Mouse (Mus musculus): Measurements from ENCODE around the gene Scnn1a. TPM values are rescaled to one million over a fixed set of nuclear protein-coding genes. Genes with fewer than 3 reads are reported as not detected.

Scnn1a gene
- total and polyA plus RNA-seq, 2 experiments from 2014 or later = 0.67 to 1.5 TPM

DNA sequence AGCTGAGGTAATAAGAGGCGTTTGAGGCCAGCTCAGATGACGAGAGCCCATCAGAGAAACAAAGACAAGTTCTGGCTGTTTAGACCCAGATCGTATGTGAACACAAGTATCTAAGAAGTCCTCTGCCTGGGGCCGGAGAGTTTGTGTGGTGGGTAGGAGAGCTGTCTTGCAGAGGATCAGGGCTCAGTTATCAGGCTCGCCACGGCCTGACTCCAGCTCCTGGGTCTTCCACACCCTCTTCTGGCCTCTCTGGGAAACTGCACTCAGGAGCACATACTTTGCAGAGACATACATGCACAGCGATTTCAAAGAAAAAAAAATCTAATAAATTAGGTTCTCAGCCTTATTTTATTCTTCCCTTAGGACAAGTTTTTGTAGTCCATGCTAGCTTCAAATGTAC, 35.7 kb upstream of the Scnn1a start:
- Histone ChIP-seq H3K4me1 (ENCODE audit: insufficient read depth) (no peaks in the 10 kb centered on the region), H3K9me3 (ENCODE audit: low read length) (no peaks in the 10 kb centered on the region), H3K27me3 (ENCODE audit: insufficient read depth, low read length) (no peaks in the 10 kb centered on the region), H3K27ac (ENCODE audit: low read depth, low read length) (no peak overlapping the region), H3K36me3 (ENCODE audit: insufficient read depth) (no peaks in the 10 kb centered on the region), H3K4me2 (ENCODE audit: low read depth) (no peak overlapping the region), H3K9ac (no peak overlapping the region), H3K4me3 (ENCODE audit: low read depth, low read length) (no peak overlapping the region)
- 85% methylated on average over 7 of the region's 7 CpGs for WGBS
- no peak for DNase-seq
- TF ChIP-seq CTCF (IDR thresholded peaks at IDR 0.05; ENCODE audit: low read depth) = no peak
- no peak for ATAC-seq

DNA sequence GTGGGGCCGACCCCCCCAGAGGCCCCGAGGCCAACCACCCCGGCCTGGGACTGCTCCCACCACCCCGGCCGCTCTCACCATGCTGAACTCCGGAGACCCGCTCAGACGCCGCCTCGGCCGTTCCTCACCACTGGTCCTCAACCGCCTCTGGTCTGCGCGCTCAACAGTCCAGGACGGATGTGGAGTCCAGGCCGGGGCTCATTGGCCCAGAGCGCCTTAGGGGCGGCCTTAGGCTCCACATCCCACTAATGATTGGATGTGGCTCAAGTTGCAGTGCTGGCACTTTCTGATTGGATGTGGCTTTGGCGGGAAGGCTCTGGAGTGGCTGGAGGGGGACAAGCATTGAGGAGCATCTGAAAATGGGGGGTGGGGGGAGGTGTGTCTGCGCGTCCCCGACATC, 34.6 kb upstream of the Scnn1a start, which contains the start of gene Tuba3a:
Gene Tuba3a (minus strand): TSS at position 153 of the 400 bp plus-strand sequence.
- Histone ChIP-seq H3K4me1 (ENCODE audit: insufficient read depth) (no peaks in the 10 kb centered on the region), H3K9me3 (ENCODE audit: low read length) (no peaks in the 10 kb centered on the region), H3K9ac (no peak within 1 kb of the TSS), H3K27me3 (ENCODE audit: insufficient read depth, low read length) (no peaks in the 10 kb centered on the region), H3K36me3 (ENCODE audit: insufficient read depth) (no peaks in the 10 kb centered on the region), H3K4me3 (ENCODE audit: low read depth, low read length) (no peak within 1 kb of the TSS), H3K27ac (ENCODE audit: low read depth, low read length) (no peak within 1 kb of the TSS), H3K4me2 (ENCODE audit: low read depth) (no peak within 1 kb of the TSS)
- no peak for DNase-seq
- no peak for ATAC-seq
- TF ChIP-seq CTCF (IDR thresholded peaks at IDR 0.05; ENCODE audit: low read depth) = no peak
- 97% methylated on average over 22 of the region's 22 CpGs for WGBS

DNA sequence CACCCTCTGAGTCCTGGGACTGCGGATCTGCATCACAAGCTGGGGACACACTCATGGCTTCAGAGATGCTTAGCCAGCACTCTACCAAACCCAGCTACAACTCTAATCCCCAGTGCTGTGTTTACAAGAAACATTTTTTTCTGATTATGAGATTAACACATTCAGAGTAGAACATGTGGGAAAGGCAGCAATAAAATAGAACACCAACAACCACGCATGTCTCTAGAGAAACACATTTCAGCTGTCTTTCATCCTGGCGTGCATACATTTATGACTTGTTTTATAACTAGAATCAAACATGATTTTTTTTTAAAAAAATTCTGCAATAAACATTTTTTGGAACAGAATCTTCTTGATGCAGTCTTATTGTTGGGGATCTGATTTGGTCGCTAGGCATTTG, 33.5 kb upstream of the Scnn1a start:
- 0 out of 2 replicates have a peak, but pooled peaks have one; percentile 18 for ATAC-seq
- no peaks in the 10 kb centered on the region for H3K27me3 ChIP-seq (ENCODE audit: insufficient read depth, low read length)
- H3K4me2 ChIP-seq (ENCODE audit: low read depth) = no peak overlapping the region
- no peak for TF ChIP-seq CTCF (IDR thresholded peaks at IDR 0.05; ENCODE audit: low read depth)
- H3K36me3 ChIP-seq (ENCODE audit: insufficient read depth) = no peaks in the 10 kb centered on the region
- 65% methylated on average over 4 of the region's 4 CpGs for WGBS
- no peaks in the 10 kb centered on the region for H3K9me3 ChIP-seq (ENCODE audit: low read length)
- H3K9ac ChIP-seq = no peak overlapping the region
- no peak overlapping the region for H3K27ac ChIP-seq (ENCODE audit: low read depth, low read length)
- H3K4me3 ChIP-seq (ENCODE audit: low read depth, low read length) = no peak overlapping the region
- DNase-seq = peak; percentile 9
- H3K4me1 ChIP-seq (ENCODE audit: insufficient read depth) = no peaks in the 10 kb centered on the region

DNA sequence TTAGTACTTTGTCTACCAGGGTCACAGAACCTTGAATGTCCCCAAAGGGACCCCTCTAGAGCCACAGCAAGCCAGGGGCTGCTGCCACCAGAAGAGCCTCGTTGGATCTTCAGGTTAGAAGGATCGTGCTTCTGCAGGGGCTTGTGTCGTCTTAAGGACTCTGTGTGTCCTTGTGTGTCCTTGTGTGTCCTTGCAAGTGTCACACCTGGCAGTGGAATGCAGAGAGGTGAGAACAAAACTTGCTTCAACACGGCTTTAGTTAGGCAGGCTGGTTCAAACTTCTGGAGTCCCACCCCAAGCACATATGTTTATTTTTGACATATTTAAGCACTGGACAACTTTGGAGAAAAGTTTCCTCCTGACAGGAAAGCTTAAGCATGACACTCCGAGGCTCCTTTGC, 31.7 kb upstream of the Scnn1a start:
- Histone ChIP-seq H3K36me3 (ENCODE audit: insufficient read depth) (no peaks in the 10 kb centered on the region), H3K9me3 (ENCODE audit: low read length) (no peaks in the 10 kb centered on the region), H3K9ac (no peak overlapping the region), H3K27ac (ENCODE audit: low read depth, low read length) (no peak overlapping the region), H3K4me1 (ENCODE audit: insufficient read depth) (no peaks in the 10 kb centered on the region), H3K4me2 (ENCODE audit: low read depth) (no peak overlapping the region), H3K4me3 (ENCODE audit: low read depth, low read length) (no peak overlapping the region), H3K27me3 (ENCODE audit: insufficient read depth, low read length) (no peaks in the 10 kb centered on the region)
- DNase-seq (no peak), ATAC-seq (no peak)
- no peak for TF ChIP-seq CTCF (IDR thresholded peaks at IDR 0.05; ENCODE audit: low read depth)
- WGBS = 82% methylated on average over 5 of the region's 5 CpGs

DNA sequence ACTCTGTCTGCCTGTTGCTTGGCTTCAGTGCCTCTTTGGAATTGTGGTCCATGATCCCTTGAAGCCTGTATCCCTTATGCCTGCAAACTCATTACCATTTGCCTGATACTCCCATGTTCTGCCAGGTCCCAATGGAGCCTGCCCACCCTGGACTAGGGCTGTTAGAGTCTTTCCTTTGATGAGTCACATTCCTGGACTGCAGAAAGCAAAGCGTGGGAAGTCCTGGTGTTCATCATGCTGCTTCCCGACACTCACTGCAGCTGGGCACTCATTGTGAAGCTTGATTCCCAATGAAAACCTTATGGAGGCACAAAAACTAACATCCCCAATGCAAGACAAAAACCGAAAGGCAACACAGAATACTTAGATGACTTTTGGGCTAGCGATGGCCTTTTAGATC, 29.1 kb upstream of the Scnn1a start:
- H3K27me3 ChIP-seq (ENCODE audit: insufficient read depth, low read length) = no peaks in the 10 kb centered on the region
- ATAC-seq (no peak), DNase-seq (no peak)
- no peaks in the 10 kb centered on the region for H3K4me1 ChIP-seq (ENCODE audit: insufficient read depth)
- H3K9ac ChIP-seq = no peak overlapping the region
- no peaks in the 10 kb centered on the region for H3K9me3 ChIP-seq (ENCODE audit: low read length)
- no peak overlapping the region for H3K4me2 ChIP-seq (ENCODE audit: low read depth)
- H3K4me3 ChIP-seq (ENCODE audit: low read depth, low read length) = no peak overlapping the region
- H3K36me3 ChIP-seq (ENCODE audit: insufficient read depth) = no peaks in the 10 kb centered on the region
- TF ChIP-seq CTCF (IDR thresholded peaks at IDR 0.05; ENCODE audit: low read depth) = no peak
- no peak overlapping the region for H3K27ac ChIP-seq (ENCODE audit: low read depth, low read length)
- 86% methylated on average over 4 of the region's 4 CpGs for WGBS

DNA sequence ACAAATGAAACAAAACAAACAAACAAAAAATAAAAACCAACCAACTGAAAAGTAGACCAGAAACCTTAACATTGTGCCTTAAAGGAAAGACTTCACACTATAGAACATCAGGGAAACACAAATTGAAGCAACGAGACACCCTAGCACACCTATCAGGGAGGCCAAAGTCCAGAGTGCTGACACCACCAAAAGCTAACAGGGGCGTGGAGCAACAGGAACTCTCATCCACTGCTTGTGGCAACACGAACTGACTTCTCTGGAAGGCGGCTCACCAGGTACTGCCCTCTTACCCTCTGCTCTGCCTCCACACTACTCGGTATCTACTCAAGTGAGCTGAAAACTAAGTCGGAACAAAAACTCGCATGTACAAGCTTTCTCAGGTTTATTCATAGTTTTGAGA, 28.2 kb upstream of the Scnn1a start:
- Histone ChIP-seq H3K4me1 (ENCODE audit: insufficient read depth) (no peaks in the 10 kb centered on the region), H3K27me3 (ENCODE audit: insufficient read depth, low read length) (no peaks in the 10 kb centered on the region), H3K4me2 (ENCODE audit: low read depth) (no peak overlapping the region), H3K9me3 (ENCODE audit: low read length) (no peaks in the 10 kb centered on the region), H3K27ac (ENCODE audit: low read depth, low read length) (no peak overlapping the region), H3K36me3 (ENCODE audit: insufficient read depth) (no peaks in the 10 kb centered on the region), H3K9ac (no peak overlapping the region), H3K4me3 (ENCODE audit: low read depth, low read length) (no peak overlapping the region)
- no peak for ATAC-seq
- 92% methylated on average over 7 of the region's 7 CpGs for WGBS
- no peak for TF ChIP-seq CTCF (IDR thresholded peaks at IDR 0.05; ENCODE audit: low read depth)
- DNase-seq = no peak

DNA sequence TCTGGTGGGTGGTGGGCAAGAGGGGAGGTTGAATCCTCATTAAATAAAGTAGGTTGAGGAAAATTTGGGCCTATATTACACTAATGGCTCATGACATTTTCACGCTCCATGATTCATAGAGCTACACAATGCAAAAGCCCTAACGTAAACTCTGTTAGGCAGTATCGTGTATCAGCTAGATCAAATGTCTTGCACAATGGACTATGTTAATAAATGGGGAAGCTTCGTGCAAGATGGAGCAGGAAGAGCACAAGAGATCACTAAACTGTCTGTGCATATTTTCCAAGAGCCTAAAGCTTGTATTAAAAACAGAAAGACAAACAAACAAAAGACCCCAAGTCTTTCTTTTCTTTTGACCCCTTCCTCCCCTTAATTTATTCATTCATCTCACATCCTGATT, 26.4 kb upstream of the Scnn1a start:
- H3K4me2 ChIP-seq (ENCODE audit: low read depth) = no peak overlapping the region
- H3K9me3 ChIP-seq (ENCODE audit: low read length) = no peaks in the 10 kb centered on the region
- DNase-seq (no peak), ATAC-seq (no peak)
- TF ChIP-seq CTCF (IDR thresholded peaks at IDR 0.05; ENCODE audit: low read depth) = no peak
- H3K4me3 ChIP-seq (ENCODE audit: low read depth, low read length) = no peak overlapping the region
- H3K9ac ChIP-seq = no peak overlapping the region
- no peak overlapping the region for H3K27ac ChIP-seq (ENCODE audit: low read depth, low read length)
- no peaks in the 10 kb centered on the region for H3K36me3 ChIP-seq (ENCODE audit: insufficient read depth)
- no peaks in the 10 kb centered on the region for H3K4me1 ChIP-seq (ENCODE audit: insufficient read depth)
- no peaks in the 10 kb centered on the region for H3K27me3 ChIP-seq (ENCODE audit: insufficient read depth, low read length)
- WGBS = 86% methylated on average over 4 of the region's 4 CpGs
